Mouse (Mus musculus) erythroblast, embryonic 14.5 days (primary cell): Measurements from ENCODE around the gene Hmga2. TPM values are rescaled to one million over a fixed set of nuclear protein-coding genes. Genes with fewer than 3 reads are reported as not detected.

Experiments used
- H3K27me3 ChIP-seq: 2 replicates; pipeline ENCODE4 v1.6.1; 2012; ENCODE audit warnings: inconsistent platforms; ENCODE audit not compliant: control insufficient read depth
- H3K36me3 ChIP-seq: 2 replicates; pipeline ENCODE4 v1.6.1; 2012; ENCODE audit warnings: mild to moderate bottlenecking, inconsistent platforms; ENCODE audit not compliant: control insufficient read depth
- H3K4me1 ChIP-seq: 2 replicates; pipeline ENCODE4 v1.6.1; 2012; ENCODE audit warnings: inconsistent platforms; ENCODE audit not compliant: control insufficient read depth
- H3K4me3 ChIP-seq: replicated peaks from 2 replicates; pipeline ENCODE3; 2012; ENCODE audit warnings: moderate library complexity, mild to moderate bottlenecking, inconsistent platforms
- H3K9me3 ChIP-seq: 2 replicates; pipeline ENCODE4 v1.6.1; 2012; ENCODE audit warnings: low read length, inconsistent platforms, mixed read lengths; ENCODE audit not compliant: control insufficient read depth
- GATA1 ChIP-seq: IDR thresholded peaks from 2 replicates; pipeline ENCODE4 v1.6.1; 2012; ENCODE audit warnings: low read length, inconsistent platforms, mixed read lengths
- TAL1 ChIP-seq: IDR thresholded peaks from 3 replicates; pipeline ENCODE4 v1.6.1; 2012; ENCODE audit warnings: low read length, inconsistent platforms, mixed read lengths
- polyA plus RNA-seq: library from polyadenylated mRNA; stranded (reverse); fragments of >175 nt; gene quantifications from 2 replicates; pipeline ENCODE4 v1.2.3, GENCODE M21; 2012

Hmga2 gene
- polyA plus RNA-seq, 1 experiment, result 0.05 TPM

GRCm38 (mm10) chr10:120476516-120477336 lies 457 bp upstream of the Hmga2 start:
- Histone ChIP-seq H3K4me3 (peak overlapping the region; percentile 55), H3K27me3 (peaks cover 64% of the 10 kb centered on the region), H3K4me1 (no peaks in the 10 kb centered on the region; the same call in 1 of the 2 replicates), H3K9me3 (no peaks in the 10 kb centered on the region), H3K36me3 (no peaks in the 10 kb centered on the region)
- TF ChIP-seq TAL1 (no peak), GATA1 (no peak)

DNA sequence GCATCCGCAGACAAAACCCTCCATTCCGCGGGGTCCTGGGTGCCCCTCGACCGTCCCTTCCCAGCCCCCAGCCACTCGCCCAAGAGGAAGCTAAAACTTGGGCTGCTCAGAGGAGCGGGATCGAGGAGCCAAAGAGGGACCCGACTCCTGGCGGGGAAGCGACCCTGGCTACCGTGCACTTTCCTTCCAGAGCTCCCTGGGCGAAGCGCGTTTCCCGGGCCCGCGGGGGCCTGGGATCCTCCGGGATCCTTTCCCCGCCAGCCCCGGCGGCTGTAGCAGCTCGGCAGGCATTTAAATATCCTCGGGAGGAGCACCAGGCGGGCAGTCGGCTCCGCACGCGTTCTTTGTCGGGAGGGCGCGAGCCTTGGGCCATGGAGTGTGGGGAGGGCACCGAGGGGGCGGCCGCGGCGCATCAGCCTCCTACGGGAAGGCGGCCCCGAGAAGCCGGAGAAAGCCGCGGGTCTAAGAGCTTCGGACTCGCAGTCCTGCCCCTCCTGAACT lies 1.2 kb downstream of the Hmga2 start:
- Histone ChIP-seq H3K9me3 (no peaks in the 10 kb centered on the region), H3K36me3 (no peaks in the 10 kb centered on the region), H3K27me3 (peaks cover 64% of the 10 kb centered on the region), H3K4me3 (peak overlapping the region; percentile 55), H3K4me1 (no peaks in the 10 kb centered on the region; the same call in 1 of the 2 replicates)
- TF ChIP-seq TAL1 (no peak), GATA1 (no peak)

GRCm38 (mm10) chr10:120474301-120474700 lies 2.0 kb downstream of the Hmga2 start:
- TF ChIP-seq GATA1 (no peak), TAL1 (no peak)
- no peaks in the 10 kb centered on the region for H3K36me3 ChIP-seq
- H3K4me1 ChIP-seq, result no peaks in the 10 kb centered on the region; the same call in 1 of the 2 replicates
- H3K9me3 ChIP-seq, result no peaks in the 10 kb centered on the region
- H3K4me3 ChIP-seq, result peak overlapping the region; percentile 35
- H3K27me3 ChIP-seq, result peaks cover 62% of the 10 kb centered on the region

- no peaks in the 10 kb centered on the region; the same call in 1 of the 2 replicates for H3K4me1 ChIP-seq
- no peaks in the 10 kb centered on the region for H3K9me3 ChIP-seq
- no peaks in the 10 kb centered on the region for H3K36me3 ChIP-seq
- TF ChIP-seq TAL1 (no peak), GATA1 (no peak)
- peaks cover 54% of the 10 kb centered on the region for H3K27me3 ChIP-seq
- H3K4me3 ChIP-seq, result no peak overlapping the region
Observed at GRCm38 (mm10) chr10:120473218-120473617, 3.1 kb downstream of the Hmga2 start.

GRCm38 (mm10) chr10:120472606-120473005 lies 3.7 kb downstream of the Hmga2 start:
- peaks cover 48% of the 10 kb centered on the region for H3K27me3 ChIP-seq
- H3K4me1 ChIP-seq, result no peaks in the 10 kb centered on the region; the same call in 1 of the 2 replicates
- H3K4me3 ChIP-seq, result no peak overlapping the region
- TF ChIP-seq TAL1 (no peak), GATA1 (no peak)
- H3K36me3 ChIP-seq, result no peaks in the 10 kb centered on the region
- no peaks in the 10 kb centered on the region for H3K9me3 ChIP-seq

- H3K27me3 ChIP-seq, result no peaks in the 10 kb centered on the region
- H3K9me3 ChIP-seq, result no peaks in the 10 kb centered on the region
- TF ChIP-seq TAL1 (no peak), GATA1 (no peak)
- no peaks in the 10 kb centered on the region for H3K36me3 ChIP-seq
- H3K4me3 ChIP-seq, result no peak overlapping the region
- H3K4me1 ChIP-seq, result no peaks in the 10 kb centered on the region
Observed at GRCm38 (mm10) chr10:120465121-120465520, 11.1 kb downstream of the Hmga2 start.

GRCm38 (mm10) chr10:120461769-120462168 lies 14.5 kb downstream of the Hmga2 start:
- Histone ChIP-seq H3K4me3 (no peak overlapping the region), H3K36me3 (no peaks in the 10 kb centered on the region), H3K27me3 (no peaks in the 10 kb centered on the region), H3K4me1 (peaks cover 4% of the 10 kb centered on the region; the same call in 1 of the 2 replicates), H3K9me3 (no peaks in the 10 kb centered on the region)
- TF ChIP-seq GATA1, result no peak
- no peak for TF ChIP-seq TAL1

- peaks cover 4% of the 10 kb centered on the region; the same call in 1 of the 2 replicates for H3K4me1 ChIP-seq
- no peaks in the 10 kb centered on the region for H3K9me3 ChIP-seq
- H3K36me3 ChIP-seq, result no peaks in the 10 kb centered on the region
- no peak for TF ChIP-seq GATA1
- no peak for TF ChIP-seq TAL1
- H3K27me3 ChIP-seq, result no peaks in the 10 kb centered on the region
- H3K4me3 ChIP-seq, result no peak overlapping the region
Observed at GRCm38 (mm10) chr10:120461301-120461700, 15.0 kb downstream of the Hmga2 start.

DNA sequence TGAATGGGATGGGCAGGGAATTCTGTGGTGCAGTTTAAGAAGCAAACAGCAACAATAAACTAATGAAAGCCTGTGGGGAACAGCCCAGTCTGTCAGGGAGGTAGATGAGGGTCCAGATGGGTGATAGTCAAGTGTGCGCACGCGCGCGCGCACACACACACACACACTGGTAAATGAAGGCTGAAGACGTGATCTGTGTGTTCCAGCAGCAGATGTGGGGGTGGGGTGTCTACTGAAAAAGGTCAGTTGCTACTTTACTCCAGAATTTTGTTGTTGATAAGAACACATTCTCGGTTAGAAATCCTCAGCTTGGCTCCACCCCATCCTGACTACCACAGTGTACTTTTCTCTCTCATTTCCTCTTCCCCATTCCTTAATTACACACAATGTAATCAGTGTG lies 17.4 kb downstream of the Hmga2 start:
- no peaks in the 10 kb centered on the region for H3K36me3 ChIP-seq
- TF ChIP-seq TAL1, result no peak
- TF ChIP-seq GATA1, result no peak
- H3K27me3 ChIP-seq, result no peaks in the 10 kb centered on the region
- peaks cover 4% of the 10 kb centered on the region; the same call in 1 of the 2 replicates for H3K4me1 ChIP-seq
- no peaks in the 10 kb centered on the region for H3K9me3 ChIP-seq
- H3K4me3 ChIP-seq, result no peak overlapping the region
